Mouse (Mus musculus) T-helper 2 cell (primary cell): ENCODE measurements around the gene A630073D07Rik.
"Not testable (repeated sequence)": the region's sequence is repeated elsewhere in the genome, so short reads cannot be mapped to it uniquely, and the experiment has no call there.

Experiments
- in situ Hi-C: fragments of 300-600 bp; cut with MboI, MseI; formaldehyde crosslinking; loops from one replicate; pipeline ENCODE4 v1.15.1; 2025; ENCODE audit warnings: high pct_unique_total_duplicates

Gene A630073D07Rik

GRCm38 (mm10) chr6:132651426-132651825, at the start of gene A630073D07Rik:
TSS of gene A630073D07Rik (minus strand) at chr6:132651526.
- in situ Hi-C loops, result no loop called here

GRCm38 (mm10) chr6:132700907-132701306, 49.6 kb upstream of the A630073D07Rik start, which contains the start of gene Tas2r121:
TSS of gene Tas2r121 (minus strand) at chr6:132701007.
- in situ Hi-C loops, result no loop called here

- in situ Hi-C loops, result not testable (repeated sequence)
Observed at GRCm38 (mm10) chr6:132691596-132691995, 40.3 kb upstream of the A630073D07Rik start.

- in situ Hi-C loops, result no loop called here
Observed at GRCm38 (mm10) chr6:132656653-132657052, 5.3 kb upstream of the A630073D07Rik start, which contains the start of gene Tas2r120. TSS of gene Tas2r120 (plus strand) at chr6:132656953.

GRCm38 (mm10) chr6:132649399-132649798, 1.9 kb downstream of the A630073D07Rik start:
- in situ Hi-C loops, result loop anchor here (10.0 kb wide), 1 partner anchor 585 kb away; no protein-coding TSS in a partner anchor

GRCm38 (mm10) chr6:132595613-132596012, 55.7 kb downstream of the A630073D07Rik start, which contains the start of gene Prp2:
TSS of gene Prp2 (plus strand) at chr6:132595913.
- in situ Hi-C loops, result not testable (repeated sequence)
